Mouse (Mus musculus) layer of hippocampus, postnatal 36 days (tissue): ENCODE data around the gene Arid3a. TPM values are rescaled to one million over a fixed set of nuclear protein-coding genes. Genes with fewer than 3 reads are reported as not detected.

Experiments used
- DNase-seq, 2 experiments: peaks; one replicate each; pipeline ENCODE4 v3.0.0; 2022
- total RNA-seq, 2 experiments: library from RNA; stranded (reverse); gene quantifications; 2 replicates each; pipeline ENCODE4 v1.2.3; 2021

Gene Arid3a
- total RNA-seq, 2 experiments from 2014 or later, result 4.8 to 5.1 TPM

GRCm38 (mm10) chr10:79977324-79977723 is 50.5 kb downstream of the Arid3a start:
- DNase-seq, result no peak

DNA sequence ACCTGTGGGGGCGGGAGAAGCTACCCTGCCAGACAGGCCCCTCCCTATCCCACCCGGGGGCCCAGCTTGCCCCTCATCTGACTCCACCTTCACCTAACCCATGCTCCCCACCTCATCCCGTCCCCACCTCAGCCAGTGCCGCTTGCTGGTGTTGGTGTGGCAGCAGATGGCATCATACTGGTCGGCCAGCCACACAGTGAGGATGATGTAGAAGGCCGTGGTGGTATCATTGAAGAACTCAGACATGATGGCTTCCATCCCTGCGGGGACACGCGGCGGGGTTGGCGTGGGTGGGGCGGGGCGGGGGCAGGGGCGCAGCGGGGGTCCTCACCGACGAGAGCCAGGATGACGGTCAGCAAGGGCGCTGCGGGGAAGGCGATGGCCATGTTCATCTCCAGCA is 51.2 kb downstream of the Arid3a start:
- no peak for DNase-seq

GRCm38 (mm10) chr10:79979401-79980155 is 52.7 kb downstream of the Arid3a start:
- no peak for DNase-seq

- no peak for DNase-seq
Measured at GRCm38 (mm10) chr10:79983205-79983604, 56.4 kb downstream of the Arid3a start.

GRCm38 (mm10) chr10:79983670-79984069 is 56.8 kb downstream of the Arid3a start:
- DNase-seq, result peak; percentile 58 to 65

- peak; percentile 83 for DNase-seq
Measured at GRCm38 (mm10) chr10:79984195-79984816, 57.5 kb downstream of the Arid3a start, which contains the start of gene Tmem259. Gene Tmem259 (minus strand): TSS chr10:79984330.

GRCm38 (mm10) chr10:79984871-79985270 is 58.0 kb downstream of the Arid3a start:
- DNase-seq, result peak; percentile 94 to 96

- peak; percentile 57 to 66 for DNase-seq
Measured at GRCm38 (mm10) chr10:79985334-79986231, 58.7 kb downstream of the Arid3a start.

DNA sequence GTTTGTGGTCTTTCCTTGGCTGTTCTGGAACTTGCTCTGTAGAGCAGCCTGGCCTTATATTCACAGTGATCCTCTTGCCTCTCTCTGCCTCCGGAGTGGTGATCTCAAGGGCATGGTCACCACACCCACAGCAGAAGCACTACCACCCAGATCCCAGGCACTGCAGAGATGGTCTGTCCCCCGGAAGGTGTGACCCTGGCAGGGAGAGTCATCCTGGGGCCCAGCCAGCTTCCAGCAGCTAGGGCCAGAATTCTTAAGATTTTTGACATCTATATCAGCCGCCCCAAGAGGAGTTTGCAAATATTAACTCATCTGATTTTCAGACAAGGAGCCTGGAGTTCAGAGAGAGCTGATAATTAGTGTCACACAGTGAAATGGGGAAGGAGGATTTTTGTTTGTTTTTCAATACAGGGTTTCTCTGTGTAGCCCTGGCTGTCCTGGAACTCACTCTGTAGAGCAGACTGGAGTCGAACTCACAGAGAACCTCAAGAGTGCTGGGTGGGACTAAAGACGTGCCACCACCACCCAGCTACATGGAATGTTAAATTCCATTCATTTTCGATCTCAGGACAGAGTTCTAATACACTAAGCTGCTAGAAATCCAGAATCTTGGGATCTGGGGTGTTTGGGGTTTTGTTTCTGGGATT is 59.5 kb downstream of the Arid3a start:
- DNase-seq, result no peak

- DNase-seq, result peak; percentile 74 to 79
Measured at GRCm38 (mm10) chr10:79986963-79987362, 60.1 kb downstream of the Arid3a start.

DNA sequence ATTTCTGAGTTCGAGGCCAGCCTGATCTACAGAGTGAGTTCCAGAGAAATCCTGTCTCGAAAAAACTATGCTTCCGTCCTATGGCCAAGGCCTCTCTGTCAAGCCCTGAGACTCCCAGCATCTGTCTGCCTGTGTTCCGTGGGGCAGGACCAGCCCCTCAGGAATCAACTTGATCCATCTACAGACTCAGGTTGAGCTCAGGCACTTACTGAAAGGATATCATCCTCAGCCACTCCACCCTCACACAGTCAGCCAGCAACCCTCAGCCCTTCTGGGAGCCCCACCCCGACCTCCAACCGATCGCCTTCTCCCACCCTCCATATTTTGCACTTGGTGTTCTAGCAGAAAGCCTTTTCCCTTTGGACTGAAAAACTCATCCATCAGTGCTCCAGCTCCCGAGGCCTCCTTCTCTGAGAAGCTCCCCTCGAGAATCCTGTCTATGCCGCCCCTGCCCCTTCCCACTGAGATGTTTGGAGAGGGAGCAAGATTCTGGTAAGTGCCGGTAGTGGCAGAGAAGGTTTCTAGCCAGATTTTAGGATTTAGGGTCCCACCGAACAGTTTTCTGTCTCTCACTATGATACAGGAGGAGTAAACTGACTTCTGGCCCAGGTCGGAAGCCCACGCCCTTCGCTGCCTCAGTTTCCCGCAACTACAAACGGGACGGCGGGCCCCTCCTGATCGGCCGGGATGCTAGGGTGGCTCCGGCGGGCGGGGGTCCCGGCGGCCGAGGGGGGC is 61.1 kb downstream of the Arid3a start:
- no peak for DNase-seq

GRCm38 (mm10) chr10:79988506-79989271 is 61.8 kb downstream of the Arid3a start, which contains the start of gene Cnn2:
Gene Cnn2 (plus strand): TSS chr10:79988584.
- DNase-seq, result no peak

- DNase-seq, result no peak
Measured at GRCm38 (mm10) chr10:79989272-79989786, 62.5 kb downstream of the Arid3a start.

DNA sequence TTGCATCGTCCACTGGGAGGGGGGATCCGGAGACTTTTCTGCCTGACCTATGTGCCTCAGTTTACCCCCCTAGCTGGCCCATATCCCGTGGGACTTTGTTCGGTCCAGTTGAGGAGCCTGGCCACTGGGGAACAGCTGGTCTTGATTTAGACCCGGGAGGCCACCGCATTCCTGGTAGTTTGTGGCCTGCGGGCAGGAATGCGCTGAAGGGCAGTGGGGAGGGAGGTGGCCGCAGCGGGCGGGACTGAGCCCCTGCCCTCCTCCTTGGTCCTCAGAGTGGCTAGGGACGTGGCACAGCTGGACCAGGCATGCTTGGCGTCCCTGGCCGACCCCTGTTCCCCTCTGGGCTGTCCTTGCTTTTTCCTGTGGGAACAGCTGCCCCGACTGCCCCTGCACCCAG is 63.0 kb downstream of the Arid3a start:
- DNase-seq, result no peak

GRCm38 (mm10) chr10:79991099-79991498 is 64.3 kb downstream of the Arid3a start:
- no peak for DNase-seq

GRCm38 (mm10) chr10:79991548-79991947 is 64.7 kb downstream of the Arid3a start:
- DNase-seq, result no peak

GRCm38 (mm10) chr10:79994397-79995115 is 67.7 kb downstream of the Arid3a start:
- no peak for DNase-seq

DNA sequence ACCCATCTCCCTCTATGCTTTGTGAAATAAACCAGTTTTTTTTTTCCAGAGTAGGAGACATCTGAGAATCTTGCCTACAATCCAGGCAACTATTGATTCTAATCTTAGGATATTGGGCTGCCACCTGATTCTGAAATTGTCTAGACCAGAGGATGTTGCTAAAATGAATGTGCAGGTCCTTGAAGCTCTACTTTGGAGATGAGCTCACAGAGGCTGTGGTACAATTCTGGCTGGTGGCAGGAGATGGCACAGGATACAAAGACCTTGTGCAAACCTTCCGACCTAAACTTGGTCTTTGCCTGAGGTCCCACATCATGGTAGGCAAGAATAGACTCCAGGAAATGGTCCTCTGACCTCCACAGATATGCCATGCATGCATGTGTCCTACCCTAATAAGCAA is 68.8 kb downstream of the Arid3a start:
- DNase-seq, result no peak

DNA sequence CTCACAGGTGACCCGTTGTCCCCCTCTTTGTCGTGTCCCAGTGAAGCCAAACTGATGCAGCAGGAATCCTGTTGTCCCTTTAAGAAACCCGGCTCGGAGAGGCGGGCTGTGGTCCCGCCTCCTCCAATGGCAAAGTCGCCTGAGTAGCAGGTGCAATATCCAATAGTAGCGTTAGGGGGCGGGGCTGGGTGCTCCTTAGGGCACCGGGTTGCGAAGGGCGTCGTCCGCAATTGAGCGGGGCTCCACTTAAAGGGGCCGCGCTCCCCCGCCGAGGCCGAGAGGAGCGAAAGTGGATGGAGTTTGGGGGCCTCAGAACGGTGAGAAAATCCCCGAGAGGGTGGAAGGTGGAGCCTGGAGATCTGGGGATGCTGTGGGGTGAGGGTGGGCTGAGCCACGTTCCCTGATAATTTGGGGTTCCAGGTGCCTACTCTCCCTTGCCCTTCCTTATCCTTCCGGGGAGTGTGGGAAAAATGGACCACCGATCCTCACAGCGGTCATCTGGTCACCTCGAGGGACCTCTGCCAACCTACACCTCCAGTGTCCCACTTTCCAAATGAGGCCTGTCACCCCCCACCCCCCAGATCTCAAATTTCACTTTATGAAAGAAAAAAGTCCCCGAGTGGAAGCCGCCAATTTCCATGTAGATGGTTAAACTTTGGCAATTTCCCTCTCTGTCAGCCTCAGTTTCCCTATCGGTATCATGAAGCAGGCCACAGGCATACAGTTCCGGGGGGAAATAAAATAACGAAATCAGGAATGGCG is 69.6 kb downstream of the Arid3a start, which contains the start of gene Abca7:
Gene Abca7, plus strand, starts transcription at position 223 of the 762 bp plus-strand sequence.
- DNase-seq, result peak; percentile 92 to 96
